Mouse (Mus musculus) midbrain, embryonic 12.5 days (tissue): ENCODE results near the gene Slc9a3r1. TPM values are rescaled to one million over a fixed set of nuclear protein-coding genes. Genes with fewer than 3 reads are reported as not detected.

Experiments used
- ATAC-seq: fragments of 200-750 bp; cut with Nextera tagmentation; 2 replicates; pipeline ENCODE4 v1.8.0; 2017; ENCODE audit warnings: low read depth, moderate TSS enrichment, moderate library complexity; ENCODE audit not compliant: low FRiP score
- H3K27ac ChIP-seq: fragments of 300-500 bp; sonication (generic); replicated peaks from 2 replicates; pipeline ENCODE4 v1.5.1; 2016; ENCODE audit warnings: mild to moderate bottlenecking
- H3K27me3 ChIP-seq: fragments of 300-500 bp; sonication (generic); 2 replicates; pipeline ENCODE4 v1.6.1; 2016; ENCODE audit warnings: mild to moderate bottlenecking
- H3K36me3 ChIP-seq: fragments of 300-500 bp; sonication (generic); 2 replicates; pipeline ENCODE4 v1.6.1; 2016
- H3K4me1 ChIP-seq: fragments of 300-500 bp; sonication (generic); 2 replicates; pipeline ENCODE4 v1.6.1; 2016
- H3K4me2 ChIP-seq: fragments of 300-500 bp; sonication (generic); replicated peaks from 2 replicates; pipeline ENCODE4 v1.6.1; 2016; ENCODE audit warnings: mild to moderate bottlenecking, moderate library complexity
- H3K4me3 ChIP-seq: fragments of 300-500 bp; sonication (generic); 2 replicates; pipeline ENCODE4 v1.5.1; 2016; ENCODE audit warnings: mild to moderate bottlenecking
- H3K9ac ChIP-seq: fragments of 300-500 bp; sonication (generic); replicated peaks from 2 replicates; pipeline ENCODE4 v1.6.1; 2016; ENCODE audit warnings: mild to moderate bottlenecking, moderate library complexity
- H3K9me3 ChIP-seq: fragments of 300-500 bp; sonication (generic); 2 replicates; pipeline ENCODE4 v1.6.1; 2016; ENCODE audit warnings: mild to moderate bottlenecking
- WGBS: fragments of 180-500 bp; shearing (Covaris S2); methylation state at CpG from one replicate; pipeline ENCODE4 v1.1.7; 2016; 5-methylcytosine and 5-hydroxymethylcytosine counted together
- polyA plus RNA-seq: library from polyadenylated mRNA; unstranded; fragments of >200 nt; fragmentation: Nextera tagmentation; extraction: Ambion mirVana; gene quantifications from 2 replicates; pipeline ENCODE4 v1.2.1, GENCODE M21; 2016

The Slc9a3r1 gene
- polyA plus RNA-seq, 1 experiment from 2014 or later, result 34.3 TPM

DNA sequence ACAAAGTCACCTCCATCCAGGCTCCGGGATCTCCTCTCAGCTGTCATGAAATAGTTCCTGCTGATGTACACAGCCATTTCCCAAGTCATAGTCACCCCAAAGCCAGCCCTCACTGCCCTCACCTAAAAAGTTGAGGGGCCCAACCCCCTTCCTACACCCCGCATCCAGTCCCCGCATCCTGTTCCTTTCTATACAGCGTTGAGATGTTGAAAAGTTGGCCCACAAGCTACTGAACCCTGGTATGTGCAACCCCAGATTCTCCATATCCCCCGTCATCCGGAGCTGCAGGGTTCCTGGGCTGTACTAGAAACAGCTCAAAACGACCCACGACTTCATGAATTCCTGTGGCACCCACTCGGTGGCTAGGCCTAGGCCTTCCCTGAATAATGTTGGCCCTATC is 10.1 kb upstream of the Slc9a3r1 start:
- H3K4me1 ChIP-seq, result peaks cover 18% of the 10 kb centered on the region
- ATAC-seq, result no peak
- 73% methylated on average over 9 of the region's 9 CpGs for WGBS
- no peak overlapping the region for H3K4me3 ChIP-seq
- no peak overlapping the region for H3K27ac ChIP-seq
- no peak overlapping the region for H3K4me2 ChIP-seq
- H3K9ac ChIP-seq, result no peak overlapping the region
- no peaks in the 10 kb centered on the region for H3K9me3 ChIP-seq
- peaks cover 61% of the 10 kb centered on the region for H3K27me3 ChIP-seq
- no peaks in the 10 kb centered on the region for H3K36me3 ChIP-seq

- Histone ChIP-seq H3K4me3 (peak overlapping the region; percentile 30), H3K27me3 (peaks cover 68% of the 10 kb centered on the region)
- 1% methylated on average over 35 of the region's 35 CpGs for WGBS
Observed at GRCm38 (mm10) chr11:115153699-115154292, 9.3 kb upstream of the Slc9a3r1 start.

GRCm38 (mm10) chr11:115155053-115155634 is 8.0 kb upstream of the Slc9a3r1 start:
- H3K27ac ChIP-seq, result no peak overlapping the region
- WGBS, result 11% methylated on average over 5 of the region's 5 CpGs
- 0 out of 2 replicates have a peak, but pooled peaks cover 2% of the 10 kb centered on the region for H3K9me3 ChIP-seq
- peaks cover 24% of the 10 kb centered on the region for H3K4me1 ChIP-seq
- no peak overlapping the region for H3K4me2 ChIP-seq
- no peak for ATAC-seq
- no peak overlapping the region for H3K4me3 ChIP-seq
- H3K36me3 ChIP-seq, result no peaks in the 10 kb centered on the region
- H3K9ac ChIP-seq, result no peak overlapping the region
- peaks cover 74% of the 10 kb centered on the region for H3K27me3 ChIP-seq

More at GRCm38 (mm10) chr11:115153699-115154292, 9.3 kb upstream of the Slc9a3r1 start:
- Histone ChIP-seq H3K4me2 (peak overlapping the region; percentile 44), H3K4me1 (peaks cover 24% of the 10 kb centered on the region), H3K36me3 (no peaks in the 10 kb centered on the region), H3K9ac (no peak overlapping the region), H3K9me3 (no peaks in the 10 kb centered on the region), H3K27ac (no peak overlapping the region)
- ATAC-seq, result peak; percentile 62

DNA sequence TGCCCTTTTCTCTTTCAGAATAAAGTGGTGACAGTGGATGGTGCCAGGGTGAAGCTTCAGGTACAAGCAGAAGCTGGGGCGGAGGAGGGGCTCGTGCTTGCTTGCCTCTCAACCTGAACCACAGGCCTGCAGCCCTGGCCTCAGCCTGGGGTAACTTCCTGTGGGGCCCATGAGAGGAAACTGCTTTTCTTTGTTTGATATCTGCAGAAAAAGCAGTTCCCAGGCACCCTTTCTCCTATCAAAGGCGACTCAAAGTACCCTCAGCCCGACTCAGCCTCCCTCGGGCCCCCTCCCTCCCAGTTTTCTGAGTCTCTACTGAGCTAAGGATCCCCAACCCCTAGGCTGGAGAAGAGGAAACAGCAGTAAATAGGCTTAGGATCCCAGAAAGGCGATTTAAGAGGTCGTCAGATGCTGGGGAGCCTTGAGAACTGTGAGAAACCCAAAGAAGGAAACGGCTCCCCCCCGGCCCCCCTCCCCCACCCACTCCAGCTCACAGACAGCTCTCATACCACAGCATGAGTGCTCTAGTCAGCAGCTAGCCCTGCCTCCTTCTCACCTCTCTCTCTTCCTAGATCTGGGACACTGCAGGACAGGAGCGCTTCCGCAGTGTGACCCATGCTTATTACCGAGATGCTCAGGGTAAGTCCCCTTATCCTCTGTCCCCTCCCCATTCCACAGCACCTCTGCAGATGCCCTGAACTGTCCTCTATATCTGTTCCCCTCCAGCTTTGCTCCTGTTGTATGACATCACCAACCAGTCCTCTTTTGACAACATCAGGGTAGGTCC is 5.0 kb upstream of the Slc9a3r1 start:
- 0 out of 2 replicates have a peak, but pooled peaks cover 2% of the 10 kb centered on the region for H3K9me3 ChIP-seq
- 0 out of 2 replicates have a peak overlapping the region, but pooled peaks have one; percentile 11 for H3K9ac ChIP-seq
- H3K4me2 ChIP-seq, result no peak overlapping the region
- H3K27ac ChIP-seq, result no peak overlapping the region
- no peak for ATAC-seq
- H3K4me3 ChIP-seq, result no peak overlapping the region
- H3K27me3 ChIP-seq, result peaks cover 87% of the 10 kb centered on the region
- H3K4me1 ChIP-seq, result peaks cover 22% of the 10 kb centered on the region
- WGBS, result 41% methylated on average over 12 of the region's 12 CpGs
- no peaks in the 10 kb centered on the region for H3K36me3 ChIP-seq

GRCm38 (mm10) chr11:115160016-115160797 is 2.9 kb upstream of the Slc9a3r1 start:
- 50% methylated on average over 11 of the region's 11 CpGs for WGBS

GRCm38 (mm10) chr11:115160883-115161577 is 2.1 kb upstream of the Slc9a3r1 start:
- Histone ChIP-seq H3K27me3 (peaks cover 88% of the 10 kb centered on the region), H3K4me1 (peaks cover 41% of the 10 kb centered on the region), H3K9me3 (0 out of 2 replicates have a peak, but pooled peaks cover 2% of the 10 kb centered on the region), H3K36me3 (no peaks in the 10 kb centered on the region), H3K4me3 (no peak overlapping the region), H3K4me2 (no peak overlapping the region), H3K27ac (no peak overlapping the region), H3K9ac (no peak overlapping the region)
- no peak for ATAC-seq
- 31% methylated on average over 10 of the region's 10 CpGs for WGBS

More at GRCm38 (mm10) chr11:115160016-115160797, 2.9 kb upstream of the Slc9a3r1 start:
- peaks cover 36% of the 10 kb centered on the region for H3K4me1 ChIP-seq
- no peaks in the 10 kb centered on the region for H3K36me3 ChIP-seq
- no peak overlapping the region for H3K4me3 ChIP-seq
- H3K9ac ChIP-seq, result no peak overlapping the region
- ATAC-seq, result no peak
- peaks cover 87% of the 10 kb centered on the region for H3K27me3 ChIP-seq
- H3K4me2 ChIP-seq, result no peak overlapping the region
- no peak overlapping the region for H3K27ac ChIP-seq
- H3K9me3 ChIP-seq, result 0 out of 2 replicates have a peak, but pooled peaks cover 2% of the 10 kb centered on the region

DNA sequence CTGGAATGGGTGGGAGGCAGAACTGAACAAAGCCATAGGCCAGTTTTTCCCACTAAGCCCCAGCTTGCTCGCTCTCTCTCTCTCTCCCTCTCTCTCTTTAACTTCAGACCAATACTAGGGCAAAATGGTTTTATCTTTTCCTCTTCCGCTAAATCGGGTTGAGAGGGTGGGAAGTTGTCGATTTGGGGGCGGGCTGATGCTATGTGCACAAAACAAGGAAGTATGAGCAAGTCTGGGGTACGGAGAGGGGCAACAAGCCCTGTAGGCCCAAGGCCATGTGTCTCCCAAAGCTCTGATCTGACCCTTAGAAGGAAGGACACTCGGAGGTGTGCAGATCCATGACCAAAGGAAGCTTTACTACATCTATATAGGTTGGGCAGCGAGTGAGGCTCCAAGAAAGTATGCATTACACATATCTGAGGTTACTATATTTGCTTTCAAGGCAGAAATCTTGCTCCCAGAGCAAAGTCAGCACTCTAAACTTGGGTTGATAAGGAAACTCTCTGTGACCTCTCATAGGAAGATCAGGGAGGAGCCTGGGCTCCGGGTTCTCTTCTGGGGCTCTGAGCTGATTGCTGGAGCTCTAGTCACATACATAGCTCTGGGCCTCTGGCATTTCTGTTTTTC is 1.4 kb upstream of the Slc9a3r1 start:
- no peaks in the 10 kb centered on the region for H3K36me3 ChIP-seq
- peaks cover 84% of the 10 kb centered on the region for H3K27me3 ChIP-seq
- H3K4me3 ChIP-seq, result no peak overlapping the region
- 0 out of 2 replicates have a peak, but pooled peaks cover 2% of the 10 kb centered on the region for H3K9me3 ChIP-seq
- WGBS, result 65% methylated on average over 9 of the region's 9 CpGs
- H3K9ac ChIP-seq, result no peak overlapping the region
- no peak overlapping the region for H3K4me2 ChIP-seq
- peaks cover 41% of the 10 kb centered on the region for H3K4me1 ChIP-seq
- ATAC-seq, result no peak
- H3K27ac ChIP-seq, result no peak overlapping the region

GRCm38 (mm10) chr11:115162205-115162601 is 938 bp upstream of the Slc9a3r1 start:
- no peaks in the 10 kb centered on the region for H3K36me3 ChIP-seq
- peak overlapping the region; percentile 61 for H3K4me3 ChIP-seq
- ATAC-seq, result no peak
- 0 out of 2 replicates have a peak overlapping the region, but pooled peaks have one; percentile 3 for H3K9ac ChIP-seq
- peaks cover 41% of the 10 kb centered on the region for H3K4me1 ChIP-seq
- H3K27ac ChIP-seq, result no peak overlapping the region
- H3K27me3 ChIP-seq, result peaks cover 79% of the 10 kb centered on the region
- peak overlapping the region; percentile 91 for H3K4me2 ChIP-seq
- 21% methylated on average over 9 of the region's 9 CpGs for WGBS
- 0 out of 2 replicates have a peak, but pooled peaks cover 2% of the 10 kb centered on the region for H3K9me3 ChIP-seq

DNA sequence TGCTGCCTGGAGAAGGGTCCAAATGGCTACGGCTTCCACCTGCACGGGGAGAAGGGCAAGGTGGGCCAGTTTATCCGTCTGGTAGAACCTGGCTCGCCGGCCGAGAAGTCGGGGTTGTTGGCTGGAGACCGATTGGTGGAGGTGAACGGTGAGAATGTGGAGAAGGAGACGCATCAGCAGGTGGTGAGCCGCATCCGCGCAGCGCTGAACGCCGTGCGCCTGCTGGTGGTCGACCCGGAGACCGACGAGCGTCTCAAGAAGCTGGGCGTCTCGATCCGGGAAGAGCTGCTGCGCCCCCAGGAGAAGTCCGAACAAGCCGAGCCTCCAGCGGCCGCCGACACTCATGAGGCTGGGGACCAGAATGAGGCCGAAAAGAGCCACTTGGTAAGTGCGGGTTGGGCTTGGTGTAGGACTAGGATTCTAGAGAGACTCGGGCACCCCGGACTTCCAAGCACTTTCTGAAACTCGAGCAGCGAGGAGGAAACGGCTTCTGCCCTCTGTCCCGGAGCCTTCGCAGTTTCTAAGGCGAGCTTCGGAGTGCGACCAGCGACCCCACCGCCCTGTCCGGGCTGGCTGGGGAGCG is 518 bp downstream of the Slc9a3r1 start:
- peaks cover 67% of the 10 kb centered on the region for H3K27me3 ChIP-seq
- H3K4me3 ChIP-seq, result peak overlapping the region; percentile 61
- no peak overlapping the region for H3K27ac ChIP-seq
- 0 out of 2 replicates have a peak, but pooled peaks cover 2% of the 10 kb centered on the region for H3K9me3 ChIP-seq
- H3K4me1 ChIP-seq, result peaks cover 32% of the 10 kb centered on the region
- 0% methylated on average over 47 of the region's 47 CpGs for WGBS
- H3K9ac ChIP-seq, result peak overlapping the region; percentile 56
- H3K36me3 ChIP-seq, result no peaks in the 10 kb centered on the region
- peak overlapping the region; percentile 91 for H3K4me2 ChIP-seq
- peak; percentile 39 for ATAC-seq

GRCm38 (mm10) chr11:115164341-115164975 is 1.3 kb downstream of the Slc9a3r1 start:
- Histone ChIP-seq H3K4me2 (peak overlapping the region; percentile 91), H3K27ac (no peak overlapping the region), H3K9me3 (no peaks in the 10 kb centered on the region), H3K36me3 (no peaks in the 10 kb centered on the region), H3K4me1 (peaks cover 32% of the 10 kb centered on the region), H3K9ac (peak overlapping the region; percentile 56), H3K27me3 (peaks cover 65% of the 10 kb centered on the region), H3K4me3 (peak overlapping the region; percentile 61)
- 0% methylated on average over 14 of the region's 14 CpGs for WGBS
- no peak for ATAC-seq
